Mouse (Mus musculus): ENCODE data around the gene Vmn2r99.

Gene Vmn2r99

DNA sequence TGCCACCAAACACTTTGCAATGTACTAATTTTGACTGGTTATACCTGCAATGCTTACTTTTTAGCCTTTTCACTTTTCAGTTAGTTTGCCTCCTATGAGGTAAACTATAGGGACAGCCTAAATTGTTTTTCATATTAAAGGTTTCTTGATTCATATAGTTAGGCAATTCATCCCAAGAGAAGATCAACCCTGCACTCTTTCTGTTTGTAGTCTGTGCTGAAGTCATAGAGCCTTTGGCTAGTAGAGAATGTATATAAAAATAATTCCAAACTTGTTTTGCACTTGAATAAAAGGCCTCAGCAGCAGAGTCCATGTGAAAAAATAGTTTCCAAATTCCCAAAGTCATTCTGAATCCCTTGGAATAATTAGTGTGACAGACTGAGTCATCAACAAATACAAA is at the start of gene Vmn2r99:
Gene Vmn2r99 (plus strand): TSS at position 301 of the 400 bp plus-strand sequence.
- DNase-seq (ENCODE audit: low spot score), result no peak

DNA sequence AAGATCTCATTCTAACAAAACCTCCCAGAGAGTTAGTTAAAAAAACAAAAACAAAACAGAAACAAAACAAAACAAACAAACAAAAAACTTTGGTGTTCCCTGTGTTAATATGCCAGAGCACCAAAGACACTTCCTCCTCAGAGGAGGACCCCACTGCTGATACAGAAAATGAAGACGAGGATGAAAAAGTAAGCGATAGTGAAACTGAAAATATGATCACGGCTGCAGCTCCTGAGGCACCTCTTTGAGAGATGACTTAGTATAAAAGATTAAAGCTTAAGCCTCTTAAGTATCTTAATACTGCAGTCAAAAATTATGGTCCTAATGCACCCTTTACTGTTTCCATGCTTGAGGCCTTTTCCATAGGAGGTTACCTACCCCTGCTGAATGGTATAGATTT is 75.9 kb downstream of the Vmn2r99 start:
- DNase-seq (ENCODE audit: low spot score), result no peak

DNA sequence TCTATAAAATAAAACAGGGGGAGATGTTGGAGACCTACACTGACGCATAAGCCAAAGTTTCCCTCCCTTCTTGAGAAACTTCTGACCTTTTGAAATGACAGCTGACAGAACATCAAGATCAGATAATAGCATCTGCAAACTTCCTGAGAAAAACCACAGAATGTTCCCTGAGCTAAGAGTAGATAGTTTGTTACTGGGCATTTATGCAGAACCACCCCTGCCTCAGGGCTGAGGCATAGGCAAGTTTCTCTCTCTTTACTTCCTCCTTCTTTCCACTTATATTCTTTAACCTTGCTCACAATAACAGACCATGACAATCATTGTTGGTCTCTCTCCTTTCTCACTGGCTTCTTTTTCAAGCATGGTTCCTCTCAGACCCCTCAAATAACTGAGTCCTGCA is 83.2 kb downstream of the Vmn2r99 start:
- DNase-seq (ENCODE audit: low spot score), result no peak

All from ovary, postnatal 10 days (tissue).